Mouse (Mus musculus): Measurements from ENCODE around the gene Gorasp2.

- no peak for TF ChIP-seq CTCF (conservative IDR thresholded peaks at IDR 0.05 in 1 of 2, IDR thresholded peaks at IDR 0.05 in 1 of 2; ENCODE audit: low read depth in 2 of 2, low read length in 2 of 2)
- no peak for TF ChIP-seq EP300 (IDR thresholded peaks at IDR 0.05; ENCODE audit: low read length)
- TF ChIP-seq POLR2A (IDR thresholded peaks at IDR 0.05; ENCODE audit: low read depth, low read length), result no peak
- no peak for TF ChIP-seq MAFK (IDR thresholded peaks at IDR 0.05; ENCODE audit: insufficient replicate concordance, low read length)
- TF ChIP-seq ZC3H11A (IDR thresholded peaks at IDR 0.05; ENCODE audit: low read depth, low read length), result no peak
- TF ChIP-seq BHLHE40 (IDR thresholded peaks at IDR 0.05; ENCODE audit: low read depth, low read length), result no peak
- no peak for TF ChIP-seq CHD2 (IDR thresholded peaks at IDR 0.05; ENCODE audit: low read length)
- no peak for TF ChIP-seq CHD1 (IDR thresholded peaks at IDR 0.05; ENCODE audit: low read depth, low read length)
- no peak for TF ChIP-seq IRF4 (IDR thresholded peaks at IDR 0.05; ENCODE audit: low read depth, low read length)
- no peak for TF ChIP-seq ZNF384 (IDR thresholded peaks at IDR 0.05; ENCODE audit: low read depth, low read length)
- TF ChIP-seq KAT2A (IDR thresholded peaks at IDR 0.05; ENCODE audit: insufficient replicate concordance, low read length), result no peak
Measured at GRCm38 (mm10) chr2:70736008-70736407, 74.6 kb downstream of the Gorasp2 start.
